Mouse (Mus musculus) myocyte (in vitro differentiated cells): ENCODE data around the gene Lsm6.

ENCODE experiments used
- E2F4 ChIP-seq: IDR thresholded peaks from one replicate; pipeline ENCODE4 v1.6.1; 2011; ENCODE audit warnings: mild to moderate bottlenecking, control low read depth, moderate library complexity; ENCODE audit not compliant: insufficient read depth
- MAX ChIP-seq: IDR thresholded peaks from one replicate; pipeline ENCODE4 v1.6.1; 2011; ENCODE audit warnings: low read depth, mild to moderate bottlenecking, control low read depth
- POLR2A ChIP-seq: IDR thresholded peaks from one replicate; pipeline ENCODE4 v1.6.1; 2011; ENCODE audit warnings: low read depth, mild to moderate bottlenecking, control low read depth, moderate library complexity; ENCODE audit not compliant: insufficient read length
- POLR2AphosphoS2 ChIP-seq: IDR thresholded peaks from one replicate; pipeline ENCODE4 v1.6.1; 2011; ENCODE audit warnings: low read depth, control low read depth; ENCODE audit not compliant: insufficient read length
- USF1 ChIP-seq: IDR thresholded peaks from one replicate; pipeline ENCODE4 v1.6.1; 2011; ENCODE audit warnings: low read depth, mild to moderate bottlenecking, control low read depth, moderate library complexity

GRCm38 (mm10) chr8:78809454-78810206 lies 11.3 kb downstream of the Lsm6 start:
- no peak for TF ChIP-seq MAX
- TF ChIP-seq POLR2A = no peak
- TF ChIP-seq USF1 = no peak
- no peak for TF ChIP-seq POLR2AphosphoS2
- no peak for TF ChIP-seq E2F4
